Mouse (Mus musculus) midbrain, postnatal 0 days (tissue): ENCODE measurements at regions not wholly inside any gene's neighbourhood (a gene's known extent, or its start where the extent isn't known, plus 50 kb on each side); places are given as distances from the start of the nearest gene placed in this dataset.

Source experiments
- ATAC-seq: fragments of 200-750 bp; cut with Nextera tagmentation; 2 replicates; pipeline ENCODE4 v1.8.0; 2017; ENCODE audit warnings: moderate number of reproducible peaks, mild to moderate bottlenecking, moderate TSS enrichment, moderate library complexity; ENCODE audit not compliant: low FRiP score
- DNase-seq: peaks from one replicate; pipeline ENCODE4 v3.0.0-alpha.2; 2015; ENCODE audit warnings: low spot score
- H3K27ac ChIP-seq: fragments of 300-500 bp; sonication (generic); 2 replicates; pipeline ENCODE4 v1.5.1; 2014; ENCODE audit warnings: low read depth, mild to moderate bottlenecking, low read length, mixed read lengths
- H3K27me3 ChIP-seq: fragments of 300-500 bp; sonication (generic); 2 replicates; pipeline ENCODE4 v1.6.1; 2014; ENCODE audit warnings: low read length, control low read depth, mixed read lengths; ENCODE audit not compliant: insufficient read depth
- H3K36me3 ChIP-seq: fragments of 300-500 bp; sonication (generic); 2 replicates; pipeline ENCODE4 v1.6.1; 2014; ENCODE audit warnings: low read length, control low read depth, mixed read lengths; ENCODE audit not compliant: insufficient read depth
- H3K4me1 ChIP-seq: fragments of 300-500 bp; sonication (generic); 2 replicates; pipeline ENCODE4 v1.6.1; 2014; ENCODE audit warnings: mild to moderate bottlenecking, control low read depth, antibody characterized with exemption, low read length, mixed read lengths; ENCODE audit not compliant: insufficient read depth
- H3K4me2 ChIP-seq: fragments of 300-500 bp; sonication (generic); 2 replicates; pipeline ENCODE4 v1.6.1; 2014; ENCODE audit warnings: low read depth, mild to moderate bottlenecking, low read length, mixed read lengths; ENCODE audit not compliant: poor library complexity, severe bottlenecking
- H3K4me3 ChIP-seq: fragments of 300-500 bp; sonication (generic); 2 replicates; pipeline ENCODE4 v1.5.1; 2014; ENCODE audit warnings: low read depth, mild to moderate bottlenecking, low read length, moderate library complexity
- H3K9ac ChIP-seq: fragments of 300-500 bp; sonication (generic); replicated peaks from 2 replicates; pipeline ENCODE4 v1.6.1; 2014; ENCODE audit warnings: mild to moderate bottlenecking, low read length, moderate library complexity, mixed read lengths; ENCODE audit not compliant: poor library complexity, severe bottlenecking
- H3K9me3 ChIP-seq: fragments of 300-500 bp; sonication (generic); 2 replicates; pipeline ENCODE4 v1.6.1; 2016; ENCODE audit warnings: low read length, control low read depth
- CTCF ChIP-seq: IDR thresholded peaks from 2 replicates; pipeline ENCODE4 v1.5.1; 2016; ENCODE audit warnings: antibody characterized with exemption, mild to moderate bottlenecking
- WGBS: fragments of 180-500 bp; shearing (Covaris S2); extraction: QIAGEN DNeasy Blood & Tissue Kit; methylation state at CpG from one replicate; pipeline ENCODE4 v1.1.7; 2014; 5-methylcytosine and 5-hydroxymethylcytosine counted together

DNA sequence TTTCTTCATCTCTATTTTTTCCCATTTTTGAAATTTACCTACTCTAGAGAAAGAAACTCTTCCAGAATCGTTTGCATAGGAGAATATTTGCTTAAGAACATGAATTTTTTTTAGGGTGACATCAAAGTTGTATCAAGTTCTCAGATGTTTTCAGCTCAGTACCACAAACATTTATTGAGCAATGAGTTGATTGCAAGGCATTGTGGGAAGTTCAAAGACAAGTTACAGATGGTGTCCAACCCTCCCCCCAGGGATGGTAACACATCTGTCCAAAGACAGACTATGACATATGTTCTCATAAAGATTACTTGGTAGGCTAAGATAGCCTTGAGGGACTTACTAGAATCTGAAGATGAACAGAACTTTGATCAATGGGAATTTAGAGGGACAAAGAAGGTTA, 224.3 kb upstream of the Jmjd1c start:
- H3K4me1 ChIP-seq, result no peaks in the 10 kb centered on the region
- no peak for DNase-seq
- no peak overlapping the region for H3K4me2 ChIP-seq
- 64% methylated on average over 1 of the region's 1 CpGs for WGBS
- no peak for TF ChIP-seq CTCF
- no peak overlapping the region for H3K9ac ChIP-seq
- no peak overlapping the region for H3K4me3 ChIP-seq
- no peaks in the 10 kb centered on the region for H3K36me3 ChIP-seq
- no peak for ATAC-seq
- no peak overlapping the region for H3K27ac ChIP-seq
- no peaks in the 10 kb centered on the region for H3K27me3 ChIP-seq
- no peaks in the 10 kb centered on the region for H3K9me3 ChIP-seq

DNA sequence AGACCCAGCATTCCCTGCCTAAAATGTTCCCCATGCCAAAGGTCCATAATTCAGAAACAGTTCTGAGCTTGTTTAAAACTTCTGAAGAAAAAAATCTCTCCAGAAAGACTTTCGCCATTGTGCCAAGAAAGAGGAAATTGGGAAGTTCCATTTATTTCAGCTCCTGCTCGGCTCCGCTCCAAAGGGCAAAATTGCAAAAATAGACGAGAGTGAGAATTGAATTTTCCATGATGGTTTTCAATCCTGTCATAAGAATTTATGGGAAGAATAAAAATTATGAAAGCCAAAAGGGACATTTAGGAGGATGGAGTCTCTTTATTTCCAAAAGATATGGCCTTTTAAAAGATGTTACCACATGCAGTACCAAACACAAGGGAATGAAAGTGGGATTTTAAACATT, 222.5 kb upstream of the Jmjd1c start:
- Histone ChIP-seq H3K27ac (no peak overlapping the region), H3K27me3 (no peaks in the 10 kb centered on the region), H3K4me3 (no peak overlapping the region), H3K36me3 (no peaks in the 10 kb centered on the region), H3K4me1 (no peaks in the 10 kb centered on the region), H3K4me2 (no peak overlapping the region), H3K9me3 (no peaks in the 10 kb centered on the region), H3K9ac (no peak overlapping the region)
- TF ChIP-seq CTCF, result no peak
- ATAC-seq, result no peak
- 93% methylated on average over 4 of the region's 4 CpGs for WGBS
- DNase-seq, result no peak

DNA sequence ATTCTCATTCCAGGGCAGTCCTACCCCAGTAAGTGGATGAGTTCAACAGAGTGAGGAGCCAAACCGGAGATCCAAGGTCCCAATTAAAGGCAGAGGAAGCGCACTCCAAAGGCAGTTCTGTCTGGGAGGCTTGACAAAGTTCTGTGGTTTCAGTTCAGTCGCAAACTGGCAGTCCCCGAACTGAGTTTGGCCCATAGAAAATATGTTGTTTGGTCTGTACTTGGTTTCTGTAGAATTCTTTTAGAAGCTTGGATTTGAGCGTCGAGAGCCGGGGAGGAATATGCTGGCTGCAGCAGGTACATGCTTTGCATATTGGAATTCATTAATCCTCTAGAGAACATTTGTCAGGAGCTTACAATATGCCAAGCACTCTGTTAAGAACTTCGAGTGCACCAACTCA, 216.9 kb upstream of the Jmjd1c start:
- Histone ChIP-seq H3K36me3 (no peaks in the 10 kb centered on the region), H3K4me1 (no peaks in the 10 kb centered on the region), H3K9me3 (no peaks in the 10 kb centered on the region), H3K27me3 (no peaks in the 10 kb centered on the region), H3K4me3 (no peak overlapping the region), H3K4me2 (no peak overlapping the region), H3K9ac (no peak overlapping the region), H3K27ac (no peak overlapping the region)
- WGBS, result 71% methylated on average over 8 of the region's 8 CpGs
- ATAC-seq (no peak), DNase-seq (no peak)
- no peak for TF ChIP-seq CTCF

DNA sequence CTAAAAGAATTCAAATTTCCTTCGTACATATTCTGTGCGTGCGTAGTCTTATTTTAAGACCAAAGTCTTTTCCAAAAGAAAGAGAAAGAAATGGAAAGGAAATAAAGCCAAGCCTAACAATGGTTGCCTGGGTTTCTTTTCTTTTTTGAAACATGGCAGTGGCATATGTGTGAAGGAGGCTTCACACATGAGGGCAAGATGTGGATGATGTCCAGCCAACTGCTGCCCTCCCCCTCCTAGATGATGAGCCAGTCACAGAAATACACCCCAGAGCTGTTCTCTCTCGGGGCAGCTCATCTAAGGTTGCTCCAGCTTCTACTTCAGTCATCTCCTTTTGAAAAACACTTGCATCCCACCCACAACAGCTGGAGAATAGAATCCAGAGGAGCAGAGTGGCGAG, 213.1 kb upstream of the Jmjd1c start:
- TF ChIP-seq CTCF, result no peak
- no peak for DNase-seq
- WGBS, result 88% methylated on average over 5 of the region's 5 CpGs
- Histone ChIP-seq H3K9me3 (no peaks in the 10 kb centered on the region), H3K4me3 (no peak overlapping the region), H3K4me2 (no peak overlapping the region), H3K27me3 (no peaks in the 10 kb centered on the region), H3K36me3 (no peaks in the 10 kb centered on the region), H3K27ac (no peak overlapping the region), H3K4me1 (no peaks in the 10 kb centered on the region), H3K9ac (no peak overlapping the region)
- no peak for ATAC-seq

DNA sequence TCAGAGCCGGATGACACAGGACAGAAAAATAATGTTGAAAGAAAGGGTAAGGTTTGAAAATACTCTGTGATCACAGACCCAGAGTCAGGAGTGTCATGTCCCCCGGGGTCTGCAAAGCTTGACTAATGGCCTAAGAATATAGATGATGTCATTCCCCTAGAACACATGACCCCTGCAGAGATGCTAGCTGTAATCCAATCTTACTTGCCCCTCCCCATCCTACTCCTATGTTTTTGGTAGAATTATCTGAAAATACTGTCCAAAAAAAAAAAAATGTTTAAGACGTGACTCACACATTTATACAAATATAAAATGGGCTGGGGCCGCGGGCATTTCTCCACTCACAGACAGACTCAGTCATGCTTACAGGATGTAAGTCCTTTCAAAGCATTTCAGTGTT, 210.3 kb upstream of the Jmjd1c start:
- Histone ChIP-seq H3K36me3 (no peaks in the 10 kb centered on the region), H3K4me1 (no peaks in the 10 kb centered on the region), H3K9ac (no peak overlapping the region), H3K27me3 (no peaks in the 10 kb centered on the region), H3K4me3 (no peak overlapping the region), H3K27ac (no peak overlapping the region), H3K9me3 (no peaks in the 10 kb centered on the region), H3K4me2 (no peak overlapping the region)
- DNase-seq, result no peak
- WGBS, result 62% methylated on average over 5 of the region's 5 CpGs
- no peak for ATAC-seq
- TF ChIP-seq CTCF, result no peak

DNA sequence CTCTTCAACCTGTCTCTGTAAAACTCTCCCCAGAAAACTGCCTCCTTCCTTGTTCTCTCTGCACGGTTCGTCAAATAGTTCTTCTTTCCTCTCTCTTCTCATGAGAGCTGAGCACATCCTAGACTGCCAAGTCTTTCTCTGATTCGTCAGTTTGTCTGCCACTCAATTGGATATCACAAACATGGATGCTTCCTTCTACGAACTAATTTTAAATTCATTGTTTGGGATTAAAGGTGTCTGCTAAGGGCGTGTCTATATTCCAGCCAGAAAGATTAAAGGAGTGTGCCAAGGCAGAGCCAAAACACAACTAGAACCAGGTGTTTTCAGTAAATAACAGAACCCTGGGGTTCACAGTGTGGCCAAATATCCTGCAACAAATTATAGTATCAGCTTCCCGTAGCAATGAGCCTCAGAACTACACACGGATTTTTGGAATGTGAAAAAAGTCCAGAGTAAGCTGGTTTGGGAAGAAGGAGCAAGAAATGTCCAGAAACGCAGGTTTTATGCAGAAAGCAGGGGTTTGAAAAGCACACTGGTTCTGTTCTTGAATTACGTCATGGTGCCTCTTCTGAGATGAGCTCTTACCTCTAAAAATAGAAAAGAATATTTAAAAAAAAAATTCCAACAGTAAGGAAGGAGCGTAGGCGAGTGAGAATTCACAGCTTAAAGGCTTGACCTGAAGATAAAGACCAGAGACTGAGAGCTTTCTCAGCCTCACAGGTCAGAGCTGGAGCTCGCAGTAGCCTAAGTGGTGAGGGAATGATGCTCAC, 206.0 kb upstream of the Jmjd1c start:
- Histone ChIP-seq H3K9ac (no peak overlapping the region), H3K4me3 (no peak overlapping the region), H3K27me3 (no peaks in the 10 kb centered on the region), H3K36me3 (no peaks in the 10 kb centered on the region), H3K9me3 (no peaks in the 10 kb centered on the region), H3K4me1 (no peaks in the 10 kb centered on the region), H3K27ac (no peak overlapping the region), H3K4me2 (no peak overlapping the region)
- ATAC-seq, result no peak
- DNase-seq, result no peak
- no peak for TF ChIP-seq CTCF
- WGBS, result 84% methylated on average over 12 of the region's 12 CpGs
